In genomic region chr17:4993840-4994503, GRCm38 (mm10) we compare ENCODE assay signal across 8 mouse cellular contexts. TPM values are rescaled to one million over a fixed set of nuclear protein-coding genes. Genes with fewer than 3 reads are reported as not detected.
A peak's percentile ranks its signal among the peaks of the same experiment; 100 is the strongest.
DNase-seq lines count a peak whose midpoint lies in the region; ATAC-seq lines count a peak whose summit lies in the region.

TSS of gene Arid1b (plus strand) at chr17:4994332.

- peak; percentile 63 for ATAC-seq in activated CD4-positive, CD25-positive, alpha-beta regulatory T cell, adult 4 months
- peak; percentile 78 for ATAC-seq in common myeloid progenitor, adult 5-6 weeks (replicated peaks; ENCODE audit: low read depth, poor library complexity, severe bottlenecking)
- peak; percentile 79 for ATAC-seq in hindbrain, embryonic 16.5 days
- peak; percentile 66 for ATAC-seq in megakaryocyte progenitor cell, adult 5-6 weeks (replicated peaks; ENCODE audit: poor library complexity)

- peak within 1 kb of the TSS; percentile 100 for H3K27ac ChIP-seq in hindbrain, embryonic 16.5 days (ENCODE audit: low read depth, low read length)

- H3K4me3 ChIP-seq in hindbrain, embryonic 16.5 days (ENCODE audit: low read length): peak within 1 kb of the TSS; percentile 90

- DNase-seq in gastrocnemius, adult 8-10 months (ENCODE audit: low spot score in 2 of 2): peak; percentile 50 to 77
- peak; percentile 77 to 81 for DNase-seq in left cerebral cortex, postnatal 14 days (ENCODE audit: low spot score in 2 of 2)
- DNase-seq in right cerebral cortex, postnatal 10 days (ENCODE audit: low spot score in 2 of 2): peak; percentile 88 to 89
- peak; percentile 71 for DNase-seq in urinary bladder, postnatal 25 days (ENCODE audit: low spot score)

- H3K4me1 ChIP-seq in hindbrain, embryonic 16.5 days (ENCODE audit: control insufficient read depth, insufficient read depth, low read depth, low read length): peaks cover 11% of the 10 kb centered on the region

- H3K9ac ChIP-seq in hindbrain, embryonic 16.5 days (ENCODE audit: low read depth, low read length): peak within 1 kb of the TSS; percentile 98

- no peaks in the 10 kb centered on the region for H3K9me3 ChIP-seq in hindbrain, embryonic 16.5 days (ENCODE audit: control insufficient read depth, low read length)

- H3K36me3 ChIP-seq in hindbrain, embryonic 16.5 days (ENCODE audit: control insufficient read depth, insufficient read depth, low read length): no peaks in the 10 kb centered on the region

- intact Hi-C loops in left cerebral cortex, postnatal 14 days (cut with DNase I): loop anchor here (1.0 to 10.0 kb wide), 3 partner anchors 86 to 411 kb away; no protein-coding TSS in a partner anchor

- no peaks in the 10 kb centered on the region for H3K27me3 ChIP-seq in hindbrain, embryonic 16.5 days (replicated peaks; ENCODE audit: control insufficient read depth, insufficient read depth, low read length)

- WGBS in hindbrain, embryonic 16.5 days: under 1% methylated on average over 52 of the region's 58 CpGs

- H3K4me2 ChIP-seq in hindbrain, embryonic 16.5 days (ENCODE audit: low read length): peak within 1 kb of the TSS; percentile 85

RNA-seq across cellular contexts. Expression of gene Arid1b, which starts in this region (rescaled TPM):
- 10 to 100 TPM in 1 of 2 experiments, 1 to 10 TPM in 1; 9.6 to 12.1 TPM for polyA plus RNA-seq in activated CD4-positive, CD25-positive, alpha-beta regulatory T cell, adult 4 months (2017; shearing (Covaris generic))
- 36.2 and 48.6 TPM in 2 replicates for total RNA-seq in common myeloid progenitor, adult 5-6 weeks (2017)
- 10 to 100 TPM; 30.8 to 35.6 (median 33.9) TPM for total RNA-seq in gastrocnemius, adult 8-10 months (2022)
- polyA plus RNA-seq in hindbrain, embryonic 16.5 days (2015; fragmentation: Nextera tagmentation; extraction: Ambion mirVana): 9.6 and 12.5 TPM in 2 replicates
- 10 to 100 TPM; 77.7 to 79.6 TPM for total RNA-seq in left cerebral cortex, postnatal 14 days (2021)
- total RNA-seq in megakaryocyte progenitor cell, adult 5-6 weeks (2015): 34.1 and 42.0 TPM in 2 replicates
- total RNA-seq in megakaryocyte progenitor cell, adult 5-6 weeks (2017): 20.6 and 23.6 TPM in 2 replicates

Comparison
In these comparisons a context has a peak if more than half of its experiments do, and no peak if none do; other contexts are left out.
1. Peak in every context shown above with its lines: DNase-seq, ATAC-seq, H3K4me3 ChIP-seq and H3K27ac ChIP-seq.